Mouse (Mus musculus): ENCODE results near the gene Srsy.
"Not testable (repeated sequence)": the region's sequence is repeated elsewhere in the genome, so short reads cannot be mapped to it uniquely, and the experiment has no call there.

Gene Srsy

GRCm38 (mm10) chrY:17937230-17937629 lies at the start of gene Srsy:
Gene Srsy, minus strand, starts transcription at chrY:17937330.
- not testable (repeated sequence) for DNase-seq (ENCODE audit: low spot score in 2 of 2)
